Mouse (Mus musculus): Measurements from ENCODE around the gene Vax2. TPM values are rescaled to one million over a fixed set of nuclear protein-coding genes. Genes with fewer than 3 reads are reported as not detected.

The Vax2 gene
- polyA plus RNA-seq, 1 experiment from 2014 or later = not detected

DNA sequence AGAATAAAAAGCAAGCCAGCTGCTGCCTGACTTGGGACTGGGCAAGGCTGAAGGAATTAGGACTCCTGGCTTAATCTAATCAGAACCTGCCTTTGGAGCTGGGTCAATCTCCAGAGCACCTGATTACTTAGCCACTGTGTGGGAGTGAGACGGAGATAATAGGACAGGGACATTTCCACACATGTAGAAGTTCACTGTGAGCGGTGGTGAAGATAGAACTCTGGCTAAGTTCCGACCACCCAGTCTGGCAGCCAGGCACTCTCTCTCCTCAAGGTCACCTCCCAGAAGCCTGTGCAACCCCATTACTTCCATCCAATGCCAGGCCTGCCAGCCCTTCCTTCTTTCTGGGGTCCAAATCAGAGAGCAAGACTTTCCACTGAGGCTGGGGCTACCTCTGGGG, 55.9 kb downstream of the Vax2 start:
- Histone ChIP-seq H3K4me3 (ENCODE audit: low read depth, low read length) (no peak overlapping the region), H3K27me3 (replicated peaks; ENCODE audit: insufficient read depth, low read length) (no peaks in the 10 kb centered on the region), H3K4me1 (ENCODE audit: insufficient read depth, low read depth, low read length) (0 out of 2 replicates have a peak, but pooled peaks cover 5% of the 10 kb centered on the region), H3K9ac (replicated peaks; ENCODE audit: low read depth) (no peak overlapping the region), H3K36me3 (ENCODE audit: insufficient read depth, low read length) (no peaks in the 10 kb centered on the region), H3K9me3 (ENCODE audit: low read length) (no peaks in the 10 kb centered on the region), H3K4me2 (replicated peaks; ENCODE audit: low read depth, low read length) (no peak overlapping the region), H3K27ac (ENCODE audit: low read length) (no peak overlapping the region)
- TF ChIP-seq EP300 (IDR thresholded peaks at IDR 0.05) (no peak), CTCF (IDR thresholded peaks at IDR 0.05) (no peak)
- no peak for ATAC-seq
- no peak for DNase-seq (ENCODE audit: low spot score)
- WGBS = 87% methylated on average over 3 of the region's 3 CpGs

DNA sequence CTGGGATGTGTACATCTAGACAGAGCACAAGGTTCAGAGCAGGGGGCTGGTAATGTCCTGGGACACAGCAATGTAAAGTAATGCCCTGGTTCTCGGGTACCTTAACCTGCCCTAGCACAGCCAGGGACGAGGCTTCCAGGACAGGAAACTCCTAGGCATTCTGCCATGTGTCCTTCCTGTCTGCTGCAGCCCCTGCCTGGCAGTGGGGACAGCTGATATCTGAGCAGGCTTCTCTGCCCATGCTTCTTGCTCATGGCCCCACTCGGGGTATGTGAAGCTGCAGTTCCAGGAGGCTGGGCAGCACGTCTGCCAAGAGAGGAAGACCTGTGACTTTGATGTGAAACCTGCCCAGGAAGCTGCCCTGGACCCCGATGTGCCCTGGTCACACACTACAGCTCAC, 57.4 kb downstream of the Vax2 start:
- no peak overlapping the region for H3K9ac ChIP-seq (replicated peaks; ENCODE audit: low read depth)
- H3K9me3 ChIP-seq (ENCODE audit: low read length) = no peaks in the 10 kb centered on the region
- no peak for ATAC-seq
- no peaks in the 10 kb centered on the region for H3K27me3 ChIP-seq (replicated peaks; ENCODE audit: insufficient read depth, low read length)
- no peak overlapping the region for H3K4me3 ChIP-seq (ENCODE audit: low read depth, low read length)
- TF ChIP-seq CTCF (IDR thresholded peaks at IDR 0.05) = no peak
- TF ChIP-seq EP300 (IDR thresholded peaks at IDR 0.05) = no peak
- DNase-seq (ENCODE audit: low spot score) = no peak
- H3K4me1 ChIP-seq (ENCODE audit: insufficient read depth, low read depth, low read length) = no peaks in the 10 kb centered on the region
- 39% methylated on average over 5 of the region's 5 CpGs for WGBS
- no peak overlapping the region for H3K4me2 ChIP-seq (replicated peaks; ENCODE audit: low read depth, low read length)
- H3K36me3 ChIP-seq (ENCODE audit: insufficient read depth, low read length) = no peaks in the 10 kb centered on the region
- no peak overlapping the region for H3K27ac ChIP-seq (ENCODE audit: low read length)

GRCm38 (mm10) chr6:83774126-83774525, 63.1 kb downstream of the Vax2 start:
- DNase-seq (ENCODE audit: low spot score) = peak; percentile 67
- H3K4me3 ChIP-seq (ENCODE audit: low read depth, low read length) = peak overlapping the region; percentile 85; the same call in 1 of the 2 replicates
- no peaks in the 10 kb centered on the region for H3K27me3 ChIP-seq (replicated peaks; ENCODE audit: insufficient read depth, low read length)
- WGBS = 56% methylated on average over 8 of the region's 9 CpGs
- no peak overlapping the region for H3K27ac ChIP-seq (ENCODE audit: low read length)
- H3K9me3 ChIP-seq (ENCODE audit: low read length) = no peaks in the 10 kb centered on the region
- H3K4me1 ChIP-seq (ENCODE audit: insufficient read depth, low read depth, low read length) = peaks cover 6% of the 10 kb centered on the region; the same call in 1 of the 2 replicates
- H3K9ac ChIP-seq (replicated peaks; ENCODE audit: low read depth) = no peak overlapping the region
- peak overlapping the region; percentile 84 for H3K4me2 ChIP-seq (replicated peaks; ENCODE audit: low read depth, low read length)
- no peak for ATAC-seq
- TF ChIP-seq CTCF (IDR thresholded peaks at IDR 0.05) = no peak
- TF ChIP-seq EP300 (IDR thresholded peaks at IDR 0.05) = no peak
- H3K36me3 ChIP-seq (ENCODE audit: insufficient read depth, low read length) = no peaks in the 10 kb centered on the region

GRCm38 (mm10) chr6:83774781-83775563, 63.9 kb downstream of the Vax2 start:
- Histone ChIP-seq H3K4me3 (ENCODE audit: low read depth, low read length) (peak overlapping the region; percentile 85), H3K27me3 (replicated peaks; ENCODE audit: insufficient read depth, low read length) (no peaks in the 10 kb centered on the region), H3K9me3 (ENCODE audit: low read length) (no peaks in the 10 kb centered on the region), H3K4me2 (replicated peaks; ENCODE audit: low read depth, low read length) (peak overlapping the region; percentile 84), H3K27ac (ENCODE audit: low read length) (peak overlapping the region; percentile 82), H3K9ac (replicated peaks; ENCODE audit: low read depth) (peak overlapping the region; percentile 78), H3K36me3 (ENCODE audit: insufficient read depth, low read length) (no peaks in the 10 kb centered on the region), H3K4me1 (ENCODE audit: insufficient read depth, low read depth, low read length) (peaks cover 6% of the 10 kb centered on the region; the same call in 1 of the 2 replicates)
- 2% methylated on average over 14 of the region's 14 CpGs for WGBS
- no peak; the same call in 1 of the 2 replicates for ATAC-seq
- DNase-seq (ENCODE audit: low spot score) = peak; percentile 33
- TF ChIP-seq EP300 (IDR thresholded peaks at IDR 0.05) = no peak
- no peak for TF ChIP-seq CTCF (IDR thresholded peaks at IDR 0.05)

GRCm38 (mm10) chr6:83775638-83776293, 64.7 kb downstream of the Vax2 start, which contains the start of gene Tex261:
Gene Tex261, minus strand, starts transcription at chr6:83775813.
- peak within 1 kb of the TSS; percentile 82 for H3K27ac ChIP-seq (ENCODE audit: low read length)
- H3K9ac ChIP-seq (replicated peaks; ENCODE audit: low read depth) = peak within 1 kb of the TSS; percentile 78
- no peaks in the 10 kb centered on the region for H3K36me3 ChIP-seq (ENCODE audit: insufficient read depth, low read length)
- H3K9me3 ChIP-seq (ENCODE audit: low read length) = no peaks in the 10 kb centered on the region
- H3K4me3 ChIP-seq (ENCODE audit: low read depth, low read length) = peak within 1 kb of the TSS; percentile 85
- H3K4me1 ChIP-seq (ENCODE audit: insufficient read depth, low read depth, low read length) = peaks cover 6% of the 10 kb centered on the region; the same call in 1 of the 2 replicates
- TF ChIP-seq CTCF (IDR thresholded peaks at IDR 0.05) (peak; percentile 76), EP300 (IDR thresholded peaks at IDR 0.05) (no peak)
- peak within 1 kb of the TSS; percentile 84 for H3K4me2 ChIP-seq (replicated peaks; ENCODE audit: low read depth, low read length)
- WGBS = under 1% methylated on average over 45 of the region's 45 CpGs
- no peaks in the 10 kb centered on the region for H3K27me3 ChIP-seq (replicated peaks; ENCODE audit: insufficient read depth, low read length)
- DNase-seq (ENCODE audit: low spot score) (peak; percentile 94), ATAC-seq (peak; percentile 97)

GRCm38 (mm10) chr6:83778306-83778705, 67.2 kb downstream of the Vax2 start:
- no peak overlapping the region for H3K27ac ChIP-seq (ENCODE audit: low read length)
- H3K36me3 ChIP-seq (ENCODE audit: insufficient read depth, low read length) = no peaks in the 10 kb centered on the region
- ATAC-seq = no peak
- no peak overlapping the region for H3K9ac ChIP-seq (replicated peaks; ENCODE audit: low read depth)
- WGBS = 61% methylated on average over 7 of the region's 7 CpGs
- H3K9me3 ChIP-seq (ENCODE audit: low read length) = no peaks in the 10 kb centered on the region
- no peak for DNase-seq (ENCODE audit: low spot score)
- H3K27me3 ChIP-seq (replicated peaks; ENCODE audit: insufficient read depth, low read length) = no peaks in the 10 kb centered on the region
- peaks cover 6% of the 10 kb centered on the region; the same call in 1 of the 2 replicates for H3K4me1 ChIP-seq (ENCODE audit: insufficient read depth, low read depth, low read length)
- H3K4me2 ChIP-seq (replicated peaks; ENCODE audit: low read depth, low read length) = no peak overlapping the region
- no peak overlapping the region for H3K4me3 ChIP-seq (ENCODE audit: low read depth, low read length)
- TF ChIP-seq CTCF (IDR thresholded peaks at IDR 0.05) = no peak
- no peak for TF ChIP-seq EP300 (IDR thresholded peaks at IDR 0.05)
